Mouse (Mus musculus): ENCODE data around the gene Tent4b. TPM values are rescaled to one million over a fixed set of nuclear protein-coding genes. Genes with fewer than 3 reads are reported as not detected.
"Not testable (repeated sequence)": the region's sequence is repeated elsewhere in the genome, so short reads cannot be mapped to it uniquely, and the experiment has no call there.

The Tent4b gene
- polyA plus RNA-seq, 1 experiment: 8.4 TPM

DNA sequence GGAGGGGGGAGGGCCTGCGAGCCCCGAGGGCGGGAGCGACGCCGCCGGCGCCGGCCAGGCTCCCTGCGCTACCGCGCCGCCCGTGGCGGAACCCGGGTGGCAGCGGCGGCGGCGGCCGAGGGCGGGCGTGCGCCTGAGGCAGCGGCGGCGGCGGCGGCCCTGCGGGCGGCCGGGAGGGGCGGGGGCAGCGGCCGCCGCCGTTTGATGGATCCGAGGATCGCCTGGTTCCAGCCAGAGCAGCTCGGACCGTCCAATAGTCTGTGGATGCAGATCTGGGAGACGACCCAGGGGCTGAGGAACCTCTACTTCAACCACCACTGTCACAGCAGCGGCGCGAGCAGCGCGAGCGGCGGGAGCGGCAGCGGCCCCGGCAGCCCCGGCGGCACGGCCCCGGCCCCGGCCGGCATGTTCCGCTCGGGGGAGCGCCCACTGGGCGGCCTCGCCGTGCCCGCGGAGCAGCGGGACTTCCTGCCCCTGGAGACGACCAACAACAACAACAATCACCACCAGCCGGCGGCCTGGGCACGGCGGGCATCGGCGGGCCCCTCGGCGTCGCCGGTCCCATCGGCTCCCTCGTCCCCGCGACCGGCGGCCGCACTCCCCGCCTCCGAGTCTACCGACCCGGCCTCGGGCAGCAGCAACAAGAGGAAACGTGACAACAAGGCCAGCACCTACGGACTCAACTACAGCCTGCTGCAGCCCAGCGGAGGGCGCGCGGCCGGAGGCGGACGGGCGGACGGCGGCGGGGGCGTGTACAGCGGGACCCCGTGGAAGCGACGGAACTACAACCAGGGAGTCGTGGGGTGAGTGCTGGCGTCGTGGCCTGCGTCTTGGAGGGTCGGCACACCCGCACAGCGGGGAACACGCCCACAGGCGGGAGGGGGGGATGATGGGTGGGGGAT, 938 bp downstream of the Tent4b start:
- Histone ChIP-seq H3K27me3 (ENCODE audit: control insufficient read depth, insufficient read depth, insufficient read length) (peaks cover 2% of the 10 kb centered on the region), H3ac (ENCODE audit: control insufficient read depth, insufficient read length, low read depth) (peak overlapping the region; percentile 65), H3K79me2 (ENCODE audit: control insufficient read depth, insufficient read depth) (peaks cover 53% of the 10 kb centered on the region), H3K4me3 (ENCODE audit: insufficient read depth, poor library complexity, severe bottlenecking) (peak overlapping the region; percentile 57), H3K79me3 (ENCODE audit: low read depth) (peaks cover 37% of the 10 kb centered on the region), H3K36me3 (ENCODE audit: control insufficient read depth, insufficient read depth) (peaks cover 4% of the 10 kb centered on the region)
- TF ChIP-seq MAX (IDR thresholded peaks at IDR 0.05) (no peak), FOSL1 (IDR thresholded peaks at IDR 0.05; ENCODE audit: insufficient read depth, low read length, poor library complexity, severe bottlenecking) (no peak), USF1 (IDR thresholded peaks at IDR 0.05; ENCODE audit: low read depth) (no peak), CTCF (IDR thresholded peaks at IDR 0.05; ENCODE audit: control insufficient read depth, insufficient read depth, insufficient read length) (no peak), MYOG (IDR thresholded peaks at IDR 0.05; ENCODE audit: control insufficient read depth, extremely low read depth, insufficient read length) (no peak), CEBPB (IDR thresholded peaks at IDR 0.05; ENCODE audit: low read depth) (no peak), MYOD1 (IDR thresholded peaks at IDR 0.05; ENCODE audit: control insufficient read depth, insufficient read length, low read depth) (no peak)

DNA sequence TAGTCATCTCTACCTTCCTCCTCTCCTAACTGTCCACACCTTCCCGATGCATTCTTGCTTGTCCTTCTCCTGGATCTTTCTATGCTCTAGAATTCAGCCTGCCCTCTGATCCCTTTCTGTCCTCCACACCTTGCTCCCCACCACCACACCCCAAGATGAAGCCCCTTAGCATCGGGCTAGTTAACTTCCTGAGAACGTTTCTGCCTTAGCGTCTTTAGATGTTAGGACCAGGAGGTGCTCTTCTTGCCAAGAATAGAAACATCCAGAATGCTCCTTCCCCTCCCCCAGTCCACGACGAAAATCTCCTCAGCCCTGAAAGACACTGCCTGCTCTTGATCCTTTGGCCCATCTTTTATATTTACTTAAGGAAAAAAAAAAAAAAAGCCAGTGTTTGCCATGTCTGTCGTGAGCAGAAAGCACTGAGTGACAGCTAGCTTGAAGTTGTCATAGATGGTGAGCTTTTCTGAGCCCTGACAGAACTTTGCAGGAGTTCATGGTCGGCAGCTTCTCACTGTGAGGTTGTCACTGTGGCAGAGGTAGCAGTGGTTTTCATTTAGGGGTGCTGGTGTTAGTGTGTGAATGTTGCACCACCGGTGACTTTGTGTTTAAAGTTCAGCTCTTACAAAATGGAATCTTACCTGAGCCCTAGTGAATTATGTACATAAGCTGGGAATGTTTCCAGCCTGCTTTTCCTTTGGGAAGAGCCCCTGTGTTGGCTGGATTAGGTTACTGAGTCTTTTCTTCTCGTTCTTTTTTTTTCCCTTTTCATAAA, 1.9 kb downstream of the Tent4b start:
- H3K36me3 ChIP-seq (ENCODE audit: control insufficient read depth, insufficient read depth): peaks cover 4% of the 10 kb centered on the region
- H3K79me3 ChIP-seq (ENCODE audit: low read depth): peaks cover 42% of the 10 kb centered on the region
- H3ac ChIP-seq (ENCODE audit: control insufficient read depth, insufficient read length, low read depth): peak overlapping the region; percentile 20
- peak overlapping the region; percentile 57 for H3K4me3 ChIP-seq (ENCODE audit: insufficient read depth, poor library complexity, severe bottlenecking)
- TF ChIP-seq CEBPB (IDR thresholded peaks at IDR 0.05; ENCODE audit: low read depth): no peak
- H3K79me2 ChIP-seq (ENCODE audit: control insufficient read depth, insufficient read depth): peaks cover 63% of the 10 kb centered on the region
- no peaks in the 10 kb centered on the region for H3K27me3 ChIP-seq (ENCODE audit: control insufficient read depth, insufficient read depth, insufficient read length)

DNA sequence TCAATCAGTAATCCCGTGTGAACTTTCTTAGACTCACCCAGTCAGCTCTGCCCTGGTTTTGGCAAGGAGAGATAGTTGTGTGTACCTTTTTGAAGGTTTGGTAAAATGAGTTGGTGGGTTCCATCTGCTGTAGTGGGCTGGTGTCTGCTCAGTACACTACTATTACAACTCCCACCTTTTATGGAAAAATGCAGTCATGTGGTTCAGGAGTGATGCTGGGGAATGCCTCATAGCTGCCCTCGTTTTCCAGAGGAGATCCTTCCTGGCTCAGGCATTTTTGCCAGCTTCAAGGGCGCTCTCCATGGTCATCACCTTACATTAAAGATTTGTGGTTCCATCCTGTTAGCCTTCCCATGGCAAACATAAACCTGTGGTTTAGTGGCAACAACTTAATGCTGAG, 2.6 kb downstream of the Tent4b start:
- peaks cover 11% of the 10 kb centered on the region for H3K36me3 ChIP-seq (ENCODE audit: control insufficient read depth, insufficient read depth)
- TF ChIP-seq MAX (IDR thresholded peaks at IDR 0.05) (no peak), MYOD1 (IDR thresholded peaks at IDR 0.05; ENCODE audit: control insufficient read depth, insufficient read length, low read depth) (no peak), CEBPB (IDR thresholded peaks at IDR 0.05; ENCODE audit: low read depth) (no peak), USF1 (IDR thresholded peaks at IDR 0.05; ENCODE audit: low read depth) (no peak), CTCF (IDR thresholded peaks at IDR 0.05; ENCODE audit: control insufficient read depth, insufficient read depth, insufficient read length) (no peak), FOSL1 (IDR thresholded peaks at IDR 0.05; ENCODE audit: insufficient read depth, low read length, poor library complexity, severe bottlenecking) (no peak), MYOG (IDR thresholded peaks at IDR 0.05; ENCODE audit: control insufficient read depth, extremely low read depth, insufficient read length) (no peak)
- H3K79me3 ChIP-seq (ENCODE audit: low read depth): peaks cover 45% of the 10 kb centered on the region
- no peaks in the 10 kb centered on the region for H3K27me3 ChIP-seq (ENCODE audit: control insufficient read depth, insufficient read depth, insufficient read length)
- H3K79me2 ChIP-seq (ENCODE audit: control insufficient read depth, insufficient read depth): peaks cover 70% of the 10 kb centered on the region
- H3K4me3 ChIP-seq (ENCODE audit: insufficient read depth, poor library complexity, severe bottlenecking): no peak overlapping the region
- H3ac ChIP-seq (ENCODE audit: control insufficient read depth, insufficient read length, low read depth): no peak overlapping the region

DNA sequence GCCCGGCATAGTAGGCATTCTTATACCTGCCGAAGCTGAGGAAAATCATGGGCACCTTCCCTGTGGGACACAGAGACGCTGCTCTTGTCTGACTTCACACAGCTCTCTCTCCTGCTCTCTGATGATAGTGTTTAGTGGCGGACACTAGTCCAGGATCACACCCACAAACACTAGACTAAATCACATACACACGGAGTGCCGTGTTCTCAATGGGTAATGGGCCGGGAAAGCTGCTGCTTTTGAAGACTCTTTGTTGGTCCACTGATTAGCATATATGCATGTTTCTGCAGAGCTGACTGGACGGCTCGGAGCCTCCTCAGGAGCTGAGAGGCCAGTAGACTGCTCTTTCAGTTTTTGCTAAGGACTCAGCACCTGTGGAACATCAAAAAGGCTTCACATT, 7.0 kb downstream of the Tent4b start:
- Histone ChIP-seq H3K36me3 (ENCODE audit: control insufficient read depth, insufficient read depth) (peaks cover 23% of the 10 kb centered on the region), H3K4me3 (ENCODE audit: insufficient read depth, poor library complexity, severe bottlenecking) (no peak overlapping the region), H3K79me2 (ENCODE audit: control insufficient read depth, insufficient read depth) (peaks cover 100% of the 10 kb centered on the region), H3K79me3 (ENCODE audit: low read depth) (peaks cover 70% of the 10 kb centered on the region), H3K27me3 (ENCODE audit: control insufficient read depth, insufficient read depth, insufficient read length) (no peaks in the 10 kb centered on the region), H3ac (ENCODE audit: control insufficient read depth, insufficient read length, low read depth) (no peak overlapping the region)
- no peak for TF ChIP-seq CTCF (IDR thresholded peaks at IDR 0.05; ENCODE audit: control insufficient read depth, insufficient read depth, insufficient read length)
- no peak for TF ChIP-seq MYOD1 (IDR thresholded peaks at IDR 0.05; ENCODE audit: control insufficient read depth, insufficient read length, low read depth)
- TF ChIP-seq CEBPB (IDR thresholded peaks at IDR 0.05; ENCODE audit: low read depth): no peak
- TF ChIP-seq USF1 (IDR thresholded peaks at IDR 0.05; ENCODE audit: low read depth): no peak
- TF ChIP-seq MAX (IDR thresholded peaks at IDR 0.05): no peak

DNA sequence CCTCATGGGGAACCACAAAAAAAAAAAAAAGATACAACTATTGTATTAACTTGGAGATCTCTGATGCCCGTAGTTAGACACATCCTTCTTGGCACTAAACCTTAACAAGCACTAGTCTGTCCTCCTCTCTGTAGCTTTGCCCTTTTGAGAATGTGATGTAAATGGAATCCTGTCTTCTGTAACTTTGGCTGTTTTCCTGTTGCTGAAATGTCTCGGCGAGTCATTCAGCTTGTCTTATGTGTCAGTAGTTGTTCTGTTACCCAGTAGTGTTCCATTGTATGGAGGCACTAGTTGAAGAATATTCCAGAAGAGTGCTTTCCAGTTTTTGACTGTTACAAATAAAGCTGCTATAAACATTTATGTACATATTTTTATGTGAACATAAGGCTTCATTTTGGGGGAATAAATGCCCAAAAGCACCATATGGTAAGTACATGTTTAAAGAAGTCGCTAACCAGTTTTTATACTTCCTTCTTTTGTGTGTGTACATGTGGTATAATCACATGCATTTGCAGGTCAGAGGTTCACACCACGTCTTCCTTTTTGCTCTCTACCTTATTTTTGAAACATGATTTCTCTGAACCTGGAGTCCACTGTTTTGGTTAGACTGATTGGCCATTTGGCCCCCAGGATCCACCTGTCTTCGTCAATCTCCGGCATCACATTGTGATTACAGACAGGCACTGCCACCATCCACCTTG, 8.3 kb downstream of the Tent4b start:
- peaks cover 69% of the 10 kb centered on the region for H3K79me3 ChIP-seq (ENCODE audit: low read depth)
- no peak for TF ChIP-seq FOSL1 (IDR thresholded peaks at IDR 0.05; ENCODE audit: insufficient read depth, low read length, poor library complexity, severe bottlenecking)
- TF ChIP-seq MYOG (IDR thresholded peaks at IDR 0.05; ENCODE audit: control insufficient read depth, extremely low read depth, insufficient read length): no peak
- TF ChIP-seq MAX (IDR thresholded peaks at IDR 0.05): no peak
- TF ChIP-seq USF1 (IDR thresholded peaks at IDR 0.05; ENCODE audit: low read depth): no peak
- TF ChIP-seq CTCF (IDR thresholded peaks at IDR 0.05; ENCODE audit: control insufficient read depth, insufficient read depth, insufficient read length): no peak
- no peaks in the 10 kb centered on the region for H3K27me3 ChIP-seq (ENCODE audit: control insufficient read depth, insufficient read depth, insufficient read length)

DNA sequence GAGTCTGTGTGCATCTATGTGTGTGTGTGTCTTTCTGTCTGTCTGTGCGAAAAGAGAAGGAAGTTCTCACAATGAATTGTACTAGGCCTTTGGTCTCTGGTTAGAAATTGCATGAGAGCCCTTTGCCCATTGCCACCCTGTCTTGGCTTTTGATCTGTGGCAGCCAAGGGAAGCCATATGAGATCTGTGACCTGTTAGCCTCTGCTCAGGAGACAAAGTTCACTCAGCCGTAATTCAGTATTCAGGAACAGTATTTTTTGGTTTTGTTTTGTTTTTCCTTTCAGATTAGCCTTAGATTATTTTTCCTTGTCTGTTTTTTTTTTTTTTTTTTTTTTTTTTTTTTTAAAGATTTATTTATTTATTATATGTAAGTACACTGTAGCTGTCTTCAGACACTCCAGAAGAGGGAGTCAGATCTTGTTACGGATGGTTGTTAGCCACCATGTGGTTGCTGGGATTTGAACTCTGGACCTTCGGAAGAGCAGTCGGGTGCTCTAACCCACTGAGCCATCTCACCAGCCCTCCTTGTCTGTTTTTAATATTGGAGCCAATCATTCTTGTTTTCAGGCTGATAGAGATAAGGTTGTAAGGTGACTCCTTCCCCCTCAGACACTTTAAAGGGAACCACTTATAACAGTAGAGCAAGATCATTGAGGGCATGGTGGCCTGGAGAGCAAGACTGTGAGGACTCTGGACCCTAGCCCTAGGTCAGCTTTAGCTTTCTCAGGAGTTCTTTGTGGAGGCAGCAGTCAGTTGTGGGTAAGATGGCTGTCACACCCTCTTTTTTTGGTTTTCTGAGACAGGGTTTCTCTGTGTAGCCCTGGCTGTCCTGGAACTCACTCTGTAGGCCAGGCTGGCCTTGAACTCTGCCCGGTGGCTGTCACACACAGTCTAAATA, 11.2 kb downstream of the Tent4b start:
- H3K79me3 ChIP-seq (ENCODE audit: low read depth): peaks cover 61% of the 10 kb centered on the region
- H3ac ChIP-seq (ENCODE audit: control insufficient read depth, insufficient read length, low read depth); H3K27me3 ChIP-seq (ENCODE audit: control insufficient read depth, insufficient read depth, insufficient read length); H3K4me3 ChIP-seq (ENCODE audit: insufficient read depth, poor library complexity, severe bottlenecking): not testable (repeated sequence)
- peaks cover 96% of the 10 kb centered on the region for H3K79me2 ChIP-seq (ENCODE audit: control insufficient read depth, insufficient read depth)
- peaks cover 19% of the 10 kb centered on the region for H3K36me3 ChIP-seq (ENCODE audit: control insufficient read depth, insufficient read depth)

More for the DNA sequence above, 8.3 kb downstream of the Tent4b start:
- Histone ChIP-seq H3K36me3 (ENCODE audit: control insufficient read depth, insufficient read depth) (peaks cover 19% of the 10 kb centered on the region), H3K4me3 (ENCODE audit: insufficient read depth, poor library complexity, severe bottlenecking) (no peak overlapping the region), H3K79me2 (ENCODE audit: control insufficient read depth, insufficient read depth) (peaks cover 100% of the 10 kb centered on the region), H3ac (ENCODE audit: control insufficient read depth, insufficient read length, low read depth) (no peak overlapping the region)

All from C2C12 (cell line).